Mouse (Mus musculus) megakaryocyte, adult 5-6 weeks (primary cell): ENCODE measurements around the gene Smarce1. TPM values are rescaled to one million over a fixed set of nuclear protein-coding genes. Genes with fewer than 3 reads are reported as not detected.

ENCODE experiments used
- ATAC-seq: 2 replicates; pipeline ENCODE4 v1.8.0; 2016; ENCODE audit warnings: mild to moderate bottlenecking, inconsistent platforms; ENCODE audit not compliant: poor library complexity, severe bottlenecking
- total RNA-seq, 2 experiments: library from RNA; stranded (forward) in 1 of 2; stranded (reverse) in 1 of 2; fragments of 153-499, 151-499 nt in 1 of 2; fragments of 221-1000, 200-1000 nt in 1 of 2; gene quantifications; 2 replicates each; pipeline versions ENCODE4 v1.2.3 to v1.2.4; 2015 to 2017

Gene Smarce1
- total RNA-seq, 2 experiments from 2014 or later = 59.4 to 177 TPM

DNA sequence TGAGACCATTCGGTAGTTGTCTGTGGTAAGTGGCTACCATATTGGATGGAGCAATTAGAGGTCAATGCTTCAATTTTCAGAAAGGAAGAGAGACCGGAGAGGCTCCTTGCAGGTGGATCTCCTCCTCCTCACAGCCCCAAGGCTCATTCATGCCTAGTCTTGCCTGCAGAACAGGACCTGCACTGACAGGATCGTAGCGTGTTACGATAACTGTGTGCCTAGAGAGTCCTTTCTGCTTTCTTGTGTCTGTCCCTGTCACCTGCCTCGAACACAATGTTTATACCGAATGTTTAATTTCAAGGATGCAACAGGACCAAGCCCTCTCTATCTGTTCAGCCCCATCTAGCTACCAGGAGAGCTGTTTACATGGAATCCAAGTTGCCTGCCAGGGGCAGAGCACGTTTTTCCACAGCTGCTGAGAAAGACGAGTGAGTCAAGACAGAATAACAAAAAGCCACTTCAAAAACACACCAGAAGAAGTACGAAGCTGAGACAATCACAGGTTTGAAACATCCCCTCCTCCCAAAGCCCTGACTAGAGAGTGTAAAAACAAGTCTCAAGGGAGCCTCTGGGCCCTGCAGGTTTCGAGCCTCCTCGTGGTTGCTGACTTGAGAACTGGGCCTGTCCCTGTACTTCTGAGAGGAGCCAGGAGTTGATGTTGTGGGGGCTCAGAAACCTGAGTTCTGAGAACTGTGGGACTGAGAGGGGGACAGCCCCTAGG lies 60.1 kb downstream of the Smarce1 start:
- ATAC-seq = no peak

DNA sequence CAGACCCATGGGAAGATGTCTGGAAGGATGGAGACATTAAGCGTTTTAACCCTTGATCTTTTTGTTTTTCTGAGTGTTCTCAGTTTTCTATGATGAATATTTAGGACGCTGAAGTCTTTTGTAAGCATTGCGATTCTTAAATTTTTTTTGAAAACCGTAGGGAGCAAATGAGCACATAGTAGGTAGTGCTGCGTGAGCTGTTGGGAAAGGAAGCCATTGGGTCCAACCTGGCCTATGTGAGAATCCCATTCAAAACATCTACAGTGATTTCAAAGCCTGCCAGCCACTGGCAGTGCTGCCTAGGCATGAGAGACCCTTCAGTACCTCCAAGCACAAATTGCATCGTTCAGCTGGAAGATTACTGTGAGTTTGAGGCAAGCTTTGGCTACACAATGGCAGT lies 60.8 kb downstream of the Smarce1 start:
- ATAC-seq = no peak

- no peak for ATAC-seq
Measured at GRCm38 (mm10) chr11:99169438-99169837, 61.4 kb downstream of the Smarce1 start.

DNA sequence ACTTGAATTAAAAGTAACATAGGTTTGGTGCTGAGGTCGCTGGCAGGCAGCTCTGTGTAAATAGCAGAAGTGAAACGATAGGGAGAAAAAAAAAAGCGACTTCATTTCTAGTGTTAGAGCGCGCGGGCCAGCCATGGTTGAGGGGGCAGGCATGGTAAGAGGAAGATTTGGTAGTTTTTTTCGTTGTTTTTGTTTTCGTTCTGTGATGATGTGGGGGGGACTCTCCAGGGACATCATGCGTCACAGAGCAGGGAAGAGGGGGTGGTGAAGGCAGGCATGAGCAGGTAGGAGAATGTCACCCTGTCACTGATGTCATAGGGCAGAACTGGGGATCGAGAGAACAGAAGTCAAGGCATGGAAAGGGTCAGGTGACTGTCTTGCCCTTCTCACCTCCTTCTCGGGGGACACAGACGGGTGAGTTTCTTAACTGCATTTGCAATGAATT lies 62.8 kb downstream of the Smarce1 start:
- peak; percentile 69 for ATAC-seq

DNA sequence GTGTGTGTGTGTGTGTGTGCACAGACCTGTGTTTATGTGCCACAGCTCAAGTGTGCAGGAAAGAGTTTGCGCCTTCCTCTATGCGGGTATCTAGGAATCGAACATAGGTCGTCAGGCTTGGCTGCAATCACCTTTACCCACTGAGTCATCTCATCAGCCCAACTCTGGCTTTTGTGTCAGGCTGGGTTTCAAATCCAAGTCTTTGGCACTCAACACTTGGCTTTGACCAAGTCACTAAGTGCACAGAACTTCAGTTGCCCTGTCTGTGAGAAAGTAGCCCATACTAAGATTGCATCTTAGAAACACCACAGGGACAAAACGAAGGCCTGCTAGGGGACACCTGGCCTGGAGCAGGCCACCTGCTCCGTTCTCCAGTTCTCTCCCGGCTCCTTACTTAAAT lies 63.2 kb downstream of the Smarce1 start:
- ATAC-seq = no peak

DNA sequence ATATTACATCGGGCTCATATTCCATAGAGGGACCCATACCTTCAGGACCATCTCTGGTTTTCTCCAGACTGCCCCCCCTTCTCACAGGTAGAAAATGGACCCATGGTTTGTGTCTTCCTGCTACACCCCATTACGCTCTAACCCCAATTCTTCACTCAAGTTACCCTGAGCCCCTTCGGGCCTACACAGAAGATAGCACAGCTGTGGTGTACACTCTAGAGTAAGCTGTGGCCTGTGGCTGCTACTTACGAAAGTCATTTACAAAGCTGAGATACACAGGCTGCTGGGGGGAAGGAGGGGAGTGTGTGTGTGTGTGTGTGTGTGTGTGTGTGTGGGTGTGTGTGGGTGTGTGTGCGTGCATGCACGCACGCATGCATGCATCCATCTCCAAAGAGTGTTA lies 64.6 kb downstream of the Smarce1 start:
- ATAC-seq = no peak

DNA sequence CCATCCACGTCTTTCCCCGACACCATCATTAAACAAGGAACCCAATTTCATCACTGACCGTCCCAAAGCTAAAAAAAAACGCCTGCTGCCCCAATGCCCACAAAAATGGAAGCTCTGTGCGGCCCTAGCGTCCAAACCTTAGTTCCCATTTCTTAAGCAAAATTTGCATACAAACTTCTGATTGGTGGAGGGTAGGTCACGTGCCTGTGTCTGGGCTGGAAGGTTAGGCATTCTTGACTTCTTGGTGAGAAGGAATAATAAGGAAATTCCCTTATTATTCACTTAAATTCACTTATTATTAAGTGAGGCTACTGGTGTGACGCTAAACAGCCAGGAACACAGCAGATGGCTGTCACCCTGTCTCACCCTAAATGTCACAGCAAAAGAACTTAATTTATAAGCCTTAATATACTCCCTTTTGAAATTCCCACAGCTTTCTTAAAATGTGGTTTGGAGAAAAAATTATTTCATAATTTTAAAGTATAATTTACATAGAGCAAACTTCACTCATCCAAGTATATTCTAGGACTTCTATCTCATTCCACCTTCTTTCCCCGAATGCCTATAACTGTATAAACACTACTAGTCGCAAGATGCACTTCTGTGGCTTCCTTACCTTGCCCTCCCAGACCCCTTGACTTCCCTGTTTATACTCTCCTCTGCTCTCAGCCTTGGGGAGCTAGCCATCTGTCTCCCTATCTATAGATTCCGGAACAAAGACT lies 65.6 kb downstream of the Smarce1 start:
- 0 out of 2 replicates have a peak, but pooled peaks have one; percentile 36 for ATAC-seq

GRCm38 (mm10) chr11:99162972-99163686 lies 67.7 kb downstream of the Smarce1 start:
- peak; percentile 84 for ATAC-seq

DNA sequence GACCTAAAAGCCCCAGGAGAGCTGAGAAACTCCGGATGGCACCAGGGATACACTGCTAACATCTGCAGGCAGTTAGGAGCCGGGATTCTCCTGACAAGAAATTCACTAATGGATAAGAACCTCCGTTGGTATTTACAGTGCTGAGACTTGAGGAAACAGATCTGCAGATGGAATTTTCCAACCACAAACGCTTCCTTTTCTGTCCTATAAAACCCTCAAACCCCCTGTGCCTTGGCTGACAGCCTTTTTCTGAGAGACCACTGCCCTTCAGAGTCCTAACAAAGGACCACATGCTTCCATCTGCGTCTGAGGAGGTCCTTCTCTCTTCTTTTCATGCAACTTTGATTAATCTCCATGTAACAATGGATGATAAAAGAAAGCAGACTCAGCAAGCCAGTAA lies 69.2 kb downstream of the Smarce1 start:
- no peak for ATAC-seq

DNA sequence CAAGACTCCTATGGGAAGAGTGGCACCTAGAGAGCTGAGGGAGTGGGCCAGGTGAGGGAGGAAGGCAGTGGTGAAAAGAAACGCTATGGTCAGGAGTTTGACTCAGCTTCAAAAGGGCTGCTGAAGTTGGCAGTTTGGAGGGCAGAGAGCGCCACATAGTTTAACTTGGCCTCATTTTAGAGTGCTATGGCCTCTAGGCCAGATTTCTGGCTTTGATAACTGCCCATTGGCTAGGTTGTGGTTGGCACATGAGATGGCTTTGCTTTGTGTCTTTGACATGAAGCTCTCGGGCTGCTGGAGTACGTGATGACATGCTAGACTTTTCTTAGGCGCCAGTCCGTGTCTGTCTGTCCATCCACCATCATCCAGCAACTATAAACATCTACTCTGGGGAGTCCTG lies 70.6 kb downstream of the Smarce1 start:
- no peak for ATAC-seq

Other genes with a start within 250 kb of the Smarce1 start
- not detected in 2 replicates for gene Gjd3, start 248.0 kb downstream of the Smarce1 start, total RNA-seq (2015)
- not detected in 2 replicates for gene Gjd3, start 248.0 kb downstream of the Smarce1 start, total RNA-seq (2017)
- 299 and 310 TPM in 2 replicates for gene Top2a, start 206.8 kb downstream of the Smarce1 start, total RNA-seq (2015)
- 694 and 703 TPM in 2 replicates for gene Top2a, start 206.8 kb downstream of the Smarce1 start, total RNA-seq (2017)
- 16.0 and 17.3 TPM in 2 replicates for gene Igfbp4, start 189.8 kb downstream of the Smarce1 start, total RNA-seq (2015)
- gene Igfbp4, start 189.8 kb downstream of the Smarce1 start, total RNA-seq (2017) = 31.3 and 33.3 TPM in 2 replicates
- gene Tns4, start 141.7 kb downstream of the Smarce1 start, total RNA-seq (2015) = 7.4 and 8.6 TPM in 2 replicates
- gene Tns4, start 141.7 kb downstream of the Smarce1 start, total RNA-seq (2017) = 4.1 and 4.6 TPM in 2 replicates
- gene Ccr7, start 75.9 kb downstream of the Smarce1 start, total RNA-seq (2015) = 0.39 and 0.45 TPM in 2 replicates
- gene Ccr7, start 75.9 kb downstream of the Smarce1 start, total RNA-seq (2017) = 0.18 TPM in 1 of 2 replicates, not detected in the other
- not detected in 2 replicates for gene Krt222, start 13.1 kb upstream of the Smarce1 start, total RNA-seq (2015)
- gene Krt222, start 13.1 kb upstream of the Smarce1 start, total RNA-seq (2017) = not detected in 2 replicates
- not detected in 2 replicates for gene Krt24, start 54.2 kb upstream of the Smarce1 start, total RNA-seq (2015)
- gene Krt24, start 54.2 kb upstream of the Smarce1 start, total RNA-seq (2017) = not detected in 2 replicates
- gene Krt25, start 91.9 kb upstream of the Smarce1 start, total RNA-seq (2015) = not detected in 2 replicates
- gene Krt25, start 91.9 kb upstream of the Smarce1 start, total RNA-seq (2017) = not detected in 2 replicates
- gene Krt26, start 106.9 kb upstream of the Smarce1 start, total RNA-seq (2015) = not detected in 2 replicates
- gene Krt26, start 106.9 kb upstream of the Smarce1 start, total RNA-seq (2017) = not detected in 2 replicates
- gene Krt27, start 120.1 kb upstream of the Smarce1 start, total RNA-seq (2015) = not detected in 2 replicates
- gene Krt27, start 120.1 kb upstream of the Smarce1 start, total RNA-seq (2017) = not detected in 2 replicates
- gene Krt28, start 143.9 kb upstream of the Smarce1 start, total RNA-seq (2015) = not detected in 2 replicates
- gene Krt28, start 143.9 kb upstream of the Smarce1 start, total RNA-seq (2017) = not detected in 2 replicates
- gene Krt10, start 158.3 kb upstream of the Smarce1 start, total RNA-seq (2015) = 1.7 and 3.1 TPM in 2 replicates
- 0.98 TPM in 1 of 2 replicates, not detected in the other for gene Krt10, start 158.3 kb upstream of the Smarce1 start, total RNA-seq (2017)
- not detected in 2 replicates for gene Krt12, start 191.2 kb upstream of the Smarce1 start, total RNA-seq (2015)
- gene Krt12, start 191.2 kb upstream of the Smarce1 start, total RNA-seq (2017) = not detected in 2 replicates
- gene Krt20, start 207.1 kb upstream of the Smarce1 start, total RNA-seq (2015) = not detected in 2 replicates
- gene Krt20, start 207.1 kb upstream of the Smarce1 start, total RNA-seq (2017) = not detected in 2 replicates